Mouse (Mus musculus) CH12.LX (cell line): ENCODE results near the gene Immt.

Experiments used
- CHD2 ChIP-seq: IDR thresholded peaks from 2 replicates; pipeline ENCODE4 v1.6.1; 2011; ENCODE audit warnings: low read length, improper control_type of control experiment
- CTCF ChIP-seq, 2 experiments: IDR thresholded peaks in 1 of 2; conservative IDR thresholded peaks in 1 of 2; 2 replicates each; pipeline ENCODE4 v1.5.1; 2011 to 2012; ENCODE audit warnings: low read depth in 2 of 2, low read length in 2 of 2, improper control_type of control experiment in 1 of 2, inconsistent platforms in 1 of 2, mild to moderate bottlenecking in 1 of 2, moderate library complexity in 1 of 2
- JUND ChIP-seq: conservative IDR thresholded peaks from 2 replicates; pipeline ENCODE4 v1.6.1; 2011; ENCODE audit warnings: low read depth, low read length, improper control_type of control experiment
- NELFE ChIP-seq: IDR thresholded peaks from 2 replicates; pipeline ENCODE4 v1.6.1; 2011; ENCODE audit warnings: low read depth, low read length, improper control_type of control experiment
- POLR2A ChIP-seq: IDR thresholded peaks from 2 replicates; pipeline ENCODE4 v1.6.1; 2011; ENCODE audit warnings: low read depth, mild to moderate bottlenecking, improper control_type of control experiment, low read length
- POLR2AphosphoS2 ChIP-seq: IDR thresholded peaks from 2 replicates; pipeline ENCODE4 v1.6.1; 2011; ENCODE audit warnings: low read depth, low read length, improper control_type of control experiment
- SIN3A ChIP-seq: IDR thresholded peaks from 2 replicates; pipeline ENCODE4 v1.6.1; 2012; ENCODE audit warnings: low read length, improper control_type of control experiment, inconsistent platforms

- TF ChIP-seq CTCF (conservative IDR thresholded peaks at IDR 0.05 in 1 of 2, IDR thresholded peaks at IDR 0.05 in 1 of 2; ENCODE audit: low read depth in 2 of 2, low read length in 2 of 2) (no peak), CHD2 (no peak), POLR2A (no peak), SIN3A (no peak), JUND (no peak), POLR2AphosphoS2 (no peak), NELFE (no peak)
Measured at GRCm38 (mm10) chr6:71829768-71830167, 1.4 kb upstream of the Immt start.
